Mouse (Mus musculus) megakaryocyte, embryonic 14.5 days (primary cell): ENCODE measurements at regions not wholly inside any gene's neighbourhood (a gene's known extent, or its start where the extent isn't known, plus 50 kb on each side); places are given as distances from the start of the nearest gene placed in this dataset.

Experiments used
- FLI1 ChIP-seq: IDR thresholded peaks from 2 replicates; pipeline ENCODE4 v1.6.1; 2012; ENCODE audit warnings: low read length, inconsistent platforms, mixed read lengths
- GATA1 ChIP-seq: IDR thresholded peaks from 3 replicates; pipeline ENCODE4 v1.6.1; 2012; ENCODE audit warnings: mixed read lengths, low read length, inconsistent platforms, borderline replicate concordance

DNA sequence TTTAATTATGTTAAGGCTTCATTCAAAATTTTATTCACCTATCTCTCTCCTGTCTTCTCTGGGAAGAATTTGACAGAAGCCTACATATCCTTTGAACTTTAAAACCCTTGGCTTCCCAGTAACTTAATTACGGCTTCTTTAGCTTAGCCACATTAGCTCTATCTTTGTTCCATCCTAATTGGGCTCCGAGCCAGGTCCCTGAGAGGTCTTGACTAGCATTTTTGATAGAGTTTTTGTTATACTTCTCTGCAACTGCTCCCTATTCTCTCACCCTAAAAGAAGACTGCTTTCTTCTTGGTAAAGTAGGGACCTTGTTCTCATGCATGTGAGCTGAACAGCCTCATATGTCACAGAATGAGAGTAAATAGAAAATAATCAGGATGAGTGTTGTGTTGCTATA lies 115.1 kb upstream of the Nox3 start:
- TF ChIP-seq GATA1 = no peak
- no peak for TF ChIP-seq FLI1
